Comparison of ENCODE assay signal across 7 mouse cellular contexts in the genomic region with DNA sequence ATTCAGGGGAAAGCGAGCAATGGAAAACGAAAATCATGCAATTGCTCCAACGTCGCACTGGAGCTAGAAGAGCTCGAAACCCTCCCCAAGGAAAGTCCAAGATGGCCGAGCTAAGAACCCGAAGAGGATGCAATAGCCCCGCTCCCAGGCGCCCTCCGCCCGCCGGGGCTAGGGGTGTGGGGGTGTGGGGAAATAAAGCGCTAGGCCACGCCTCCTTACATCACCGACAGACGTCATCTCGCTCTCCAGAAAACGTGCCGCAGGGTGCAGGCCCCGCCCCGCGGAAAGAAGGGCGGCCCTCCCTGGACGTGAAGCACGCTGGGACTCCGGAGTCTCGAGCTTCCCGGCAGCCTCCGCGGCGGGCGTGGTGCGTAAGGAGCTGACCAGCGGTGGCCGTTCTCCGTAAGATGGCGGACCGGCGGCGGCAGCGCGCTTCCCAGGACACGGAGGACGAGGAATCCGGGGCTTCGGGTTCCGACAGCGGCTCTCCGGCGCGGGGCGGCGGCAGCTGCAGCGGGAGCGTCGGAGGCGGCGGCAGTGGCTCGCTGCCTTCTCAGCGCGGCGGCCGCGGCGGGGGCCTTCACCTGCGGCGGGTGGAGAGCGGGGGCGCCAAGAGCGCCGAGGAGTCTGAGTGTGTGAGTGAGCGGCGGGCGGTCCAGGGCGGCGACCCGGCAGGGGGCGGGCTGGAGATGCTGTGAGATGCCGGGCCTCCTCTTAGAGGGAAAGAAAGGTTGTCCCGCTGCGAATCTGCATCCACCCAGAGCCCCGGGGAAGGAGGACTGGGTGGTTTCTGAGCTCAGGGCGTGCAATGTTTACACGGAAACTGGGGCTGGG. TPM values are rescaled to one million over a fixed set of nuclear protein-coding genes. Genes with fewer than 3 reads are reported as not detected.
DNase-seq lines count a peak whose midpoint lies in the region; ATAC-seq lines count a peak whose summit lies in the region.

No protein-coding gene starts in this region.

- H3K36me3 ChIP-seq in embryonic facial prominence, embryonic 10.5 days (replicated peaks): peaks cover 78% of the 10 kb centered on the region
- H3K36me3 ChIP-seq in limb, embryonic 10.5 days: peaks cover 77% of the 10 kb centered on the region
- peaks cover 57% of the 10 kb centered on the region for H3K36me3 ChIP-seq in midbrain, embryonic 13.5 days

- peak; percentile 96 for ATAC-seq in granulocyte monocyte progenitor cell, adult 5-6 weeks (replicated peaks; ENCODE audit: poor library complexity, severe bottlenecking)
- ATAC-seq in midbrain, embryonic 13.5 days: peak; percentile 99

- no peaks in the 10 kb centered on the region for H3K27me3 ChIP-seq in embryonic facial prominence, embryonic 10.5 days (replicated peaks; ENCODE audit: low read depth, poor library complexity, severe bottlenecking)
- H3K27me3 ChIP-seq in limb, embryonic 10.5 days (ENCODE audit: low read depth, poor library complexity, severe bottlenecking): no peaks in the 10 kb centered on the region
- no peaks in the 10 kb centered on the region for H3K27me3 ChIP-seq in midbrain, embryonic 13.5 days

- no peaks in the 10 kb centered on the region for H3K9me3 ChIP-seq in embryonic facial prominence, embryonic 10.5 days
- no peaks in the 10 kb centered on the region for H3K9me3 ChIP-seq in limb, embryonic 10.5 days (replicated peaks)
- H3K9me3 ChIP-seq in midbrain, embryonic 13.5 days: no peaks in the 10 kb centered on the region

- peak; percentile 99 for DNase-seq in adrenal gland, postnatal 10 days
- DNase-seq in embryonic facial prominence, embryonic 10.5 days (ENCODE audit: low spot score): peak; percentile 99
- DNase-seq in kidney, adult 11 months: peak; percentile 99
- peak; percentile 98 for DNase-seq in limb, embryonic 10.5 days (ENCODE audit: low spot score)
- peak; percentile 97 for DNase-seq in spleen, adult 12 weeks (ENCODE audit: low spot score)

- H3K27ac ChIP-seq in embryonic facial prominence, embryonic 10.5 days (replicated peaks): peak overlapping the region; percentile 98
- peak overlapping the region; percentile 97 for H3K27ac ChIP-seq in limb, embryonic 10.5 days
- peak overlapping the region; percentile 98 for H3K27ac ChIP-seq in midbrain, embryonic 13.5 days

- peak overlapping the region; percentile 82 for H3K4me2 ChIP-seq in midbrain, embryonic 13.5 days (replicated peaks)

- peak overlapping the region; percentile 94 for H3K9ac ChIP-seq in midbrain, embryonic 13.5 days (replicated peaks)

- H3K4me3 ChIP-seq in embryonic facial prominence, embryonic 10.5 days: peak overlapping the region; percentile 89
- H3K4me3 ChIP-seq in limb, embryonic 10.5 days: peak overlapping the region; percentile 93
- H3K4me3 ChIP-seq in midbrain, embryonic 13.5 days (replicated peaks): peak overlapping the region; percentile 89

- H3K4me1 ChIP-seq in embryonic facial prominence, embryonic 10.5 days: peaks cover 25% of the 10 kb centered on the region
- H3K4me1 ChIP-seq in limb, embryonic 10.5 days: peaks cover 25% of the 10 kb centered on the region
- peaks cover 28% of the 10 kb centered on the region for H3K4me1 ChIP-seq in midbrain, embryonic 13.5 days (replicated peaks)

- under 1% methylated on average over 84 of the region's 84 CpGs for WGBS in embryonic facial prominence, embryonic 10.5 days
- under 1% methylated on average over 84 of the region's 84 CpGs for WGBS in limb, embryonic 10.5 days
- WGBS in midbrain, embryonic 13.5 days: under 1% methylated on average over 75 of the region's 84 CpGs

RNA-seq across cellular contexts. Expression of a gene that starts 5.0 kb away (rescaled TPM):
- total RNA-seq in adrenal gland, postnatal 10 days (2021): 10 to 100 TPM; 31.9 to 35.7 TPM
- polyA plus RNA-seq in embryonic facial prominence, embryonic 10.5 days (2016; fragmentation: Nextera tagmentation; extraction: Ambion mirVana): 47.5 and 48.3 TPM in 2 replicates
- total RNA-seq in granulocyte monocyte progenitor cell, adult 5-6 weeks (2014; fragmentation: Nextera tagmentation): 46.1 and 46.7 TPM in 2 replicates
- 13.6 and 31.8 TPM in 2 replicates for total RNA-seq in granulocyte monocyte progenitor cell, adult 5-6 weeks (2017)
- 46.7 and 51.9 TPM in 2 replicates for polyA plus RNA-seq in limb, embryonic 10.5 days (2016; fragmentation: Nextera tagmentation; extraction: Ambion mirVana)
- polyA plus RNA-seq in midbrain, embryonic 13.5 days (2015; fragmentation: Nextera tagmentation; extraction: Ambion mirVana): 52.6 and 57.6 TPM in 2 replicates

RNA-seq across cellular contexts. Expression of a gene that starts 14.4 kb away (rescaled TPM):
- total RNA-seq in adrenal gland, postnatal 10 days (2021): 10 to 100 TPM; 79.4 to 88.6 TPM
- polyA plus RNA-seq in embryonic facial prominence, embryonic 10.5 days (2016; fragmentation: Nextera tagmentation; extraction: Ambion mirVana): 23.4 and 23.5 TPM in 2 replicates
- total RNA-seq in granulocyte monocyte progenitor cell, adult 5-6 weeks (2014; fragmentation: Nextera tagmentation): 72.7 and 75.0 TPM in 2 replicates
- total RNA-seq in granulocyte monocyte progenitor cell, adult 5-6 weeks (2017): 59.8 and 70.1 TPM in 2 replicates
- polyA plus RNA-seq in limb, embryonic 10.5 days (2016; fragmentation: Nextera tagmentation; extraction: Ambion mirVana): 22.8 and 25.0 TPM in 2 replicates
- 34.2 and 34.5 TPM in 2 replicates for polyA plus RNA-seq in midbrain, embryonic 13.5 days (2015; fragmentation: Nextera tagmentation; extraction: Ambion mirVana)

RNA-seq across cellular contexts. Expression of a gene that starts 26.9 kb away (rescaled TPM):
- 1 to 10 TPM in 1 of 2 experiments, under 1 TPM in 1; 0.93 to 1.6 TPM for total RNA-seq in adrenal gland, postnatal 10 days (2021)
- 1.4 and 1.8 TPM in 2 replicates for polyA plus RNA-seq in embryonic facial prominence, embryonic 10.5 days (2016; fragmentation: Nextera tagmentation; extraction: Ambion mirVana)
- total RNA-seq in granulocyte monocyte progenitor cell, adult 5-6 weeks (2014; fragmentation: Nextera tagmentation): 2.0 TPM in 1 of 2 replicates, not detected in the other
- 0.30 TPM in 1 of 2 replicates, not detected in the other for total RNA-seq in granulocyte monocyte progenitor cell, adult 5-6 weeks (2017)
- 1.4 and 1.9 TPM in 2 replicates for polyA plus RNA-seq in limb, embryonic 10.5 days (2016; fragmentation: Nextera tagmentation; extraction: Ambion mirVana)
- polyA plus RNA-seq in midbrain, embryonic 13.5 days (2015; fragmentation: Nextera tagmentation; extraction: Ambion mirVana): 4.7 and 5.8 TPM in 2 replicates

RNA-seq across cellular contexts. Expression of a gene that starts 34.5 kb away (rescaled TPM):
- total RNA-seq in adrenal gland, postnatal 10 days (2021): 10 to 100 TPM; 15.1 to 59.6 TPM
- polyA plus RNA-seq in embryonic facial prominence, embryonic 10.5 days (2016; fragmentation: Nextera tagmentation; extraction: Ambion mirVana): 1.1 and 1.8 TPM in 2 replicates
- total RNA-seq in granulocyte monocyte progenitor cell, adult 5-6 weeks (2014; fragmentation: Nextera tagmentation): 2.3 and 2.8 TPM in 2 replicates
- 1.2 TPM in 1 of 2 replicates, not detected in the other for total RNA-seq in granulocyte monocyte progenitor cell, adult 5-6 weeks (2017)
- 1.2 and 1.5 TPM in 2 replicates for polyA plus RNA-seq in limb, embryonic 10.5 days (2016; fragmentation: Nextera tagmentation; extraction: Ambion mirVana)
- polyA plus RNA-seq in midbrain, embryonic 13.5 days (2015; fragmentation: Nextera tagmentation; extraction: Ambion mirVana): 1.2 and 1.9 TPM in 2 replicates

RNA-seq across cellular contexts. Expression of a gene that starts 53.8 kb away (rescaled TPM):
- total RNA-seq in adrenal gland, postnatal 10 days (2021): 10 to 100 TPM; 13.3 to 15.4 TPM
- polyA plus RNA-seq in embryonic facial prominence, embryonic 10.5 days (2016; fragmentation: Nextera tagmentation; extraction: Ambion mirVana): 5.0 and 5.4 TPM in 2 replicates
- 8.6 and 11.4 TPM in 2 replicates for total RNA-seq in granulocyte monocyte progenitor cell, adult 5-6 weeks (2014; fragmentation: Nextera tagmentation)
- total RNA-seq in granulocyte monocyte progenitor cell, adult 5-6 weeks (2017): 2.7 and 2.8 TPM in 2 replicates
- polyA plus RNA-seq in limb, embryonic 10.5 days (2016; fragmentation: Nextera tagmentation; extraction: Ambion mirVana): 5.4 and 6.2 TPM in 2 replicates
- 4.9 and 5.2 TPM in 2 replicates for polyA plus RNA-seq in midbrain, embryonic 13.5 days (2015; fragmentation: Nextera tagmentation; extraction: Ambion mirVana)

Comparison
In these comparisons a context has a peak if more than half of its experiments do, and no peak if none do; other contexts are left out.
1. Peak in every context shown above with its lines: DNase-seq, ATAC-seq, H3K4me3 ChIP-seq and H3K27ac ChIP-seq.